Mouse (Mus musculus) c-Kit-positive CD71-negative TER-119-negative erythroid progenitor cells, embryonic 14.5 days (primary cell): Measurements from ENCODE around the gene Elf1.
"Not testable (repeated sequence)": the region's sequence is repeated elsewhere in the genome, so short reads cannot be mapped to it uniquely, and the experiment has no call there.

ENCODE experiments used
- DNase-seq: peaks from one replicate; pipeline ENCODE4 v3.0.0-alpha.2; 2013; ENCODE audit warnings: low read depth

The Elf1 gene

DNA sequence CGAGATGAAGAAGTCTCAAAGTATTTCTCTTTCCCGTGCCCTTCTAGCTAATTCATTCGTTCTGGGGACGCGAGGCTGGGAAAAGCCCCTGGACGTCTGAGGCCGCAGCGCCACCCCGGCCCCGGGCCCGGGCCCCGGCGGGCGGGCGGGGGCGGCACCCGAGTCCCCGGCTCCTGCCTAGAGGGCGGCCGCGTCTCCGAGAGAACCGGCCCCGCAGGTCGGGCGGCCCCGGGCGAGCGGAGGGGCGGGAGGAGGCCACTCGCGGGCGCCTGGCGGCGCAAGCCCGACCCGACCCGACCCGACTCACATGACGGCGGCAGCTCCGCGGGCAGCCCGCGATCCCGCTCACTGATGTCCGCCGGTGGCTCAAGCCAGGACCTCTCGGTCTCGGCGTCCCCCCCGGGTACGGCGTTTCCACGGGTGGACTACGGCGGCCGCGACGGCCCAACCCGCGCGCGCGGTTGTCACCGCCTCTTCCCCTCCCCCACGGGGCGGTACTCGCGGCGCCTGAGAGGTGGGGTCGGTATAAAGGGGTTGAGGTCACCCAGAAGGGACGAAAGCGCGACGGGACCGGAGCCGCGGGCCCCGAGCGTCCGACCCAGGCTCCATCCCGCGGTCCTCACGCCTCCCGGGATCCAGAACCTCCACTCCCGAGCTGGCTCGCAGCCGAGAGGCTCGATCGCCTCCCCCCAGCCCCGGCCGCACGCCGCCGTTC is at the start of gene Elf1:
Elf1 (plus strand) TSS at position 571 of the 715 bp plus-strand sequence.
- peak; percentile 73 for DNase-seq

DNA sequence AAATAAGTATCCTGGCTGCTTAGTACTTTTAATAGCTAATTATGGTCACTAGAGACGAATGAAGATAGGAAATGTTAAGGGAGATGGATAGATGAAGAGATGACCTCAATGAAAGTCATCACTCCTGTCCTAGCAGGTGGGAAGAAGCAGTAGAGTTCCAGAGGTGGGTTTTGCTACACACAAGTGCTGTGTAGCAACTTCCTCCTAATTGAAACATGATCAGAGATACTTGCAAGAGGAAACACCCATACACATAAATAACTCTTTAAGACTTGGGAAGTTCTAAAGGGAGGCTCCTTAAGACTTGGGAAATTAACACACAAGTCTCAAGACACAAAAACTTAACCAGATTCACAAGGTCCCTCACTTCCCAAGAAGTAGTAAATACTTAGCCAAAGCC is 46.9 kb upstream of the Elf1 start:
- no peak for DNase-seq

DNA sequence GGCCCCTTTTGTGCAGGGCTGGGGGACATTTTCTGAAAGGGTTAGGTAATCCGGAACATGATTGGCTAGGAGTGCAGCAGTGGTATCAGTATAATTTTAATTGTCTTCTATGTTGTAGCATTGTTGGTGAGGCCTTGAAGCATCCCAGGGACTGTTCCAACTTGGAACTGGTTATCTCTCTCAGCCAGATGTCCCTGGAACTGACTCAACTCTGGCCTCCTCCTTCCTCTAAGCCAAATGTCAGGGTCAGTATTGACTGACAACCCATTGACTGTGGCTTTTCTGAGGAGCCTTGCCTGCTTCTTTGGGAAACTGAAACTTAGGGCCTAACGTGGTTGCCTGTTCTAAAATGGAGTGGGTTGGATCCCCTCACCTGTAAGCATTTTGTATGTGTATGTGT is 40.3 kb upstream of the Elf1 start:
- DNase-seq = no peak

DNA sequence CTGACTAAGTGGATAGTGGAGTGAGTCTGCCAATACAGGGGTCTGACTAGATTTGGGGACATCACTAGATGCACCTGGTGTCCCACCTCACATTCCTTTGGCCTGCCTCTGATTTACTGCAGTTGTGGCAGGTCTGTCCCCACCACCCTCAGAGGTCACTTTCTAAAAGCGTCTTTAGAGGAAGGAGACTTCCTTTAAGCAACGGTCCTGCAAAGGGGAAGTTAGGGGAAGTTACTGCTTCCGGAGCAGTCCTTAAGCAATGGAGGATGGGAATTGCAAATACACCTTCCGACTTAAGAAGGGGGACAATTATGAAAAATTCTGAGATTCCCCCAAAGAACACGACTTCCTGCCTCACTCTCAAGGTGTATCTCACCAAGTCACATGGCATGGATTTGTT is 39.6 kb upstream of the Elf1 start:
- DNase-seq = no peak

DNA sequence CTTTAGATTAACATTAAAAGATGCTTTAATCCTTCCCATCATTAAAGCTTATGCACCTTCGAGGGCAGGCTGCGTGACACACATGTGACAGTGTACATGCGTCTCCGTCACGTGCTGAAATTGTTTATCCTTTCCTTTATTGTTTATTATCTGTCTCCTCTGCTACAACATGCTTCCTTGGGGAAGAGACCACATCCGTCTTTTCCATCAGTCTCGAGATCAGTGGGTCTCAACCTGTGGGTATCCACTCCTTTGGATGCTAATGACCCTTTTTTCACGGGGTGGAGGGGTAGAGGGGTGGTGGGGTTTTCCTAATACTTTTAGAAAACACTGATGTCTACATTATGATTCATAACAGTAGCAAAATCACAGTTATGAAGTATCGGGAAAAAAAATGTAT is 36.4 kb upstream of the Elf1 start:
- DNase-seq = no peak

DNA sequence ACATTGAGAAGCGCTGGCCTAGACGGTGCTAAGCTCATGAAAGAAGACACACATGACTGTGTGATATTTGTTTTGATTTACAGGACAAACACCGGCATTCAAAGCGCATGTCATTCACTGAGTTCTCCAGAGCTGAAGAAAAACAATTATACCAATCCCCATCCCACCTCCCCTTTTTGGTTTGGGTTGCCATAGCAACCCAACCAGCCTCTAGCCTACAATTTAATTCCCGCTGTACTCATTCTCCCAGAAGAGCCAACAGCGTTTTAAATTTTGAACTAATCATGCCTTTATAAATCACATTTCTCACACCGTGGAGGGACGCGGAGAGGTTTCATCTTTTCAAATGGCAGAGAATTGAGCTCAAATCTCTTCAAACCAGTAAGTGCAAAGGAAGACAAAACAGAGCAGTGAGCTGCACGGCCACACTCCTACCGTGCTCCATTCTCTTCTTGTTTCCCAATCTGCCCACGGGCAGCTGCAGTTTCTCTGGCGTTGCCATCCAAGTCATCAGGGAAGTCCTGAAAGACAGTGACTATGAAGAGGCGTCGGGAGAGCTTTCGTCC is 35.9 kb upstream of the Elf1 start:
- no peak for DNase-seq

DNA sequence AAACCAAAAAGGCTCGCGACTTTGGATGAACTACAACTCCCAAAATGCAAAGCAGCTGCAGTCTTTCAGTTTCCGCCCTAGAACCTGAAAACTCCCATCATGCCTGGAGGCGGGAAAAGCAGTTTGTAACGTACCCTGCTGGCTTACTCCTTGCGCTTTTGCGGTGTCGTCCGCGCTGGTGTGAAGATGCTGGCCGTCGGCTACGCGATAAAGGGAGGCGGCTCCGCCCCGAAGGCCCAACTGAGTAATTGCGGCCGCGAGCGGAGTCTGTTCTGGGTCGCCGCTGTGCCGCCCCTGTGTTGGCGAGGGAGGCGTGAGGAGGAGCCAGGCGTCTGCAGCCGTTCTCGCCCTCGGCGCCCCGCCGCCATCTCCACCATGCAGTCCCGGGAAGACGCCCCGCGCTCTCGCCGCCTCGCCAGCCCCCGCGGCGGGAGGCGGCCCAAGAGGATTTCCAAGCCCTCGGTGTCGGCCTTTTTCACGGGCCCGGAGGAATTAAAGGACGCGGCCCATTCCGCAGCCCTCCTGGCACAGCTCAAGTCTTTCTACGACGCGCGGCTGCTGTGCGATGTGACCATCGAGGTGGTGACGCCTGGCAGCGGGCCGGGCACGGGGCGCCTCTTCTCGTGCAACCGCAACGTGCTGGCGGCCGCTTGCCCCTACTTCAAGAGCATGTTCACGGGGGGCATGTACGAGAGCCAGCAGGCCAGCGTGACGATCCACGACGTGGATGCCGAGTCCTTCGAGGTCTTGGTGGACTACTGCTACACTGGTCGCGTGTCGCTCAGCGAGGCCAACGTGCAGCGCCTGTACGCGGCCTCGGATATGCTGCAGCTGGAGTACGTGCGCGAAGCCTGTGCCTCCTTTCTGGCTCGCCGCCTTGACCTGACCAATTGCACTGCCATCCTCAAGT is 29.1 kb upstream of the Elf1 start, which contains the start of gene Kbtbd6:
Kbtbd6 (plus strand) TSS at position 155 of the 910 bp plus-strand sequence.
- peak; percentile 89 for DNase-seq

DNA sequence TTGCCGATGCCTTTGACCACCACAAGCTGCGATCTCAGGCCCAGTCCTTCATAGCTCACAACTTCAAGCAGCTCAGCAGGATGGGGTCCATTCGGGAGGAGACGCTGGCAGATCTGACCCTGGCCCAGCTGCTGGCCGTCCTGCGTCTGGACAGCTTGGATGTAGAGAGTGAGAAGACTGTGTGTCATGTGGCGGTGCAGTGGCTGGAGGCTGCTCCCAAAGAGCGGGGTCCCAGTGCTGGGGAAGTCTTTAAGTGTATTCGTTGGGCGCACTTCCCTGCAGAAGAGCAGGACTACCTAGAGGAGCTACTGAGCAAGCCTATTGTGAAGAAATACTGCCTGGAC is 28.4 kb upstream of the Elf1 start:
- DNase-seq = not testable (repeated sequence)

DNA sequence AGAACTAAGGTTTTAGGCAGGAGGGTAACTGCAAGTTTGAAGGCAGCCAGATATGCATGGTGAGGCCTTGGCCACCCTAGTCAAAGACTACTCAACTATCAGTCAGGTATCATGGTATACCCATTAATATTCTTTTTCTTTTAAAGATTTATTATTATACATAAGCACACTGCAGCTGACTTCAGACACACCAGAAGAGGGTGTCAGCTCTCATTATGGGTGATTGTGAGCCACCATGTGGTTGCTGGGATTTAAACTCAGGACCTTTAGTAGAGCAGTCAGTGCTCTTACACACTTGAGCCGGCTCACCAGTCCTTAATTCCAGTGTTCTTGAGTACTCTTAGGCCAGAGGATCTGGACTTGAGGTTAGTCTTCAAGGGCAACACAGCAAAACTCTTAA is 20.6 kb upstream of the Elf1 start:
- DNase-seq = no peak

DNA sequence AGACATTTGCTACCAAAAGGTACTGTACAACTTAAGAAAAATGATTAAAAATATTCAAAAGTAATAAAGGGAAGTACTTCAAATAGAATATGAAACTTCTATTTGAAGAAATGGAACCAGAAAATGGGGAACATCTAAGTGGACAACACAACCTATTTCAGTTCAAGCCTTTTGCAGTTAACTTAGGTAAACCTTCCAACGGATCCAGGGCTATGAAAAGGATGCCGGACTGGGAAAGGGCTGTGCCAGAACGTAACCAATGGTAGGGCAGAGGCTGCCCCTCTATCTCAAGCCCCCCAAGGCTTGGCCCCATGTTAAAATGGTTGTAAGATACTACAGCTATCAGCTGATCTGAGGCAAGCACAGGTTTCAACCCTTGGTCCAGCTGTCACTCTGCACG is 20.0 kb upstream of the Elf1 start:
- DNase-seq = no peak

DNA sequence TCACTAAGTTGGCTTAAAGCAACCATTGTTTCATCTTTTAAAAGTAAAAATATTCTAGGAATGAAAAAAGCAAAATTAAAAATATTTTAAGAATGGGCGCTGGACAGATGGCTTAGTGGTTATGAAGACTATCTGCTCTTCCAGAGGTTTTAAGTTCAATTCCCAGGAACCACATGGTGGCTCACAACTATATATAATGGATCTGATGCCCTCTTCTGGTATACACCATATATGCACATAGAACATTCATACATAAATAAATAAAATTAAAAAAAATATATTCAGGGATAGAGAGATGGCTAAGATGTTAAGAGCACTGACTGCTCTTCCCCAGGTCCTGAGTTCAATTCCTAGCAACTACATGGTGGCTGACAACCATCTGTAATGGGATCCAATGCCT is 15.4 kb upstream of the Elf1 start:
- no peak for DNase-seq

DNA sequence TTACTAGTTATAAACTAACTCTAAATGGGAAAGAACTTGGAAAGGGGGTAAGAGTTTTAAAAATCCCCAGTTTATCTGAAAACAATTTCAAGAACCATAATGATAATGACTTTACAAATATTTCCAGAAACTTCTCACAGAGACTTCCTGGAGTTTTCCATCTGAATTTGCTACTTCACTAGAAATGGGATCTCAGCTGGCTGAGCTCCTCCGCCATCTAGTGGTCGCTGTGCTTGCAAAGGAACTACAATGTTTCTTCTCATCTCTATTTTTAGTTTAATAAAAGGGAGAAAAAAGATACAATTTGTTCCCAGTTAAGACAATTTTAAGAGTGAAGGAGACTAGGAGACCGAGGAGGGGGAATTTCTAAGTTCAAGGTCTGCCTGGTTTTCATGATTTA is 13.4 kb upstream of the Elf1 start:
- no peak for DNase-seq

DNA sequence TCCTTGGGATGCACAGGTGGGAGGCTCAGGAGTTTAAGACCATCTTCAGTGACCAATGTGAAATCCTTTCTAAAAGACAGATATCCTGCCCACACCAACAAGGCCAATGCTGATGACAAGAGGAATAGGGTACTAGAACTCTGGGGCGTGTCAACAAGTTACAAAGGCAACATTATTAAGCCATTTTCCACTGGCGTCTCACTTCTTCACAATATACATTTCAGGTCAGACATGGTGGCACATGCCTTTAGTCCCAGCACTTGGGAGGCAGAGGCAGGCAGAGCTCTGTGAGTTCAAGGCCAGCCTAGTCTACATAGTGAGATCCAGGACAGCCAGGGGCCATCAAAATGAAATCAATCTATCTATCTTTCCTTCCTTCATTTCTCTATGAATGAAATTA is 7.6 kb upstream of the Elf1 start:
- DNase-seq = no peak

DNA sequence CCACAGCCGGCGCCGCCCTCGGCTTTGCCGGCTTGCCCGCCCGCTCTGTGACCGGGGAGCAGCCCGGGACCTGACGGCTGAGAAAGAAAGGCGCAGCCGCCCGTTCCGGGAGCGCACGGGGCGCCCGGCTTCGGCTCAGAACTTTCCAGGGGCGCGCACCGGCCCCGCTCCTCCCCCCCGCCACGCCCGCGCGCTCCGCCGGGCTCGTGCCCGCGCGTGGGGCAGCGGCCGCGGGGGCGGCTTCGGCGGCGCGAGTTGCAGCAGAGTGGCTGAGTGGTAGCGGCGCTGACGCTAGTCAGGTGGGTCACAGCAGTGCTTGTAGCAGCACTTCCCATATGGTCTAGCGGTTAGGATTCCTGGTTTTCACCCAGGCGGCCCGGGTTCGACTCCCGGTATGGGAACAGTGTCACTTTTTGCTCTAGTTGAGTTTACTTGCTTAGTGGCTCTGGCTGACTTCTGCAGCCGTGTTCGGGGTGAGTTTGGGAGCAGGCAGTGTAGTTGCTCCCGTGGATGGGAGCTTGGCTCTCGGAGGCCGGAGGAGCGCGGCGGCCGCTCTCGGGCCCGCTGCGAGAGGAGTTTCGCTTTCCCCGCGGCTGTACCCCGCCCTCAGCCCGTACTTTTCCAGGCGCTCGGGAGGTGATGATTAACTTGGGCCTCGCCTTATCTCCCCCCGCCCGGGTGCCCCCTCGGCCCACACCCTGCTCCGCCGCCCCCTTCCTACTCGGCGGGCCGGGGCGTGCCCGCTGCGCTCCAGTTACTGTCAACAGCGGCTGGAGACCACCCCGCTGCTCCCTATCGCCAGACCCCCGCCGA is 551 bp downstream of the Elf1 start, which contains the start of gene Wbp4:
Wbp4 (minus strand) TSS at position 182 of the 813 bp plus-strand sequence.
- peak; percentile 73 for DNase-seq

DNA sequence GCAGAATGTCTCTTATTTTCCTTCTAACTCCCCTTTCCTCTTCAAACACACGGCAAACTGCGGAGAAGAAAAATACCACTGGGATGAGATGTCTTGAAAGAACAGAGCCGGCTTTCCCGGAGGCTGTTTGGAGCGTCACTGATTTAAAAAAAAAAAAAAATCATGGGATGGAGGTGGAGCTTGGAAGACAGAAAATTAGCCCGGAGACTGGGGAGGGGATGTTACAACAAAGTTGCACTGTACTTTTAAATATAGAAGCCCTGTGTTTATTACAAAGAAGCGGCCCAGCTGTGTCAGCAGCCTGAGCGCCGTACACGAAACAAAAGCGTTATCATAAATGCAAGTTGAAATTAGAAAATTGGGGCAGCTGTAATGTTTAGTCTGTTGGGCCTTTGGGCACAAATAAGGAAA is 1.3 kb downstream of the Elf1 start:
- DNase-seq = no peak

DNA sequence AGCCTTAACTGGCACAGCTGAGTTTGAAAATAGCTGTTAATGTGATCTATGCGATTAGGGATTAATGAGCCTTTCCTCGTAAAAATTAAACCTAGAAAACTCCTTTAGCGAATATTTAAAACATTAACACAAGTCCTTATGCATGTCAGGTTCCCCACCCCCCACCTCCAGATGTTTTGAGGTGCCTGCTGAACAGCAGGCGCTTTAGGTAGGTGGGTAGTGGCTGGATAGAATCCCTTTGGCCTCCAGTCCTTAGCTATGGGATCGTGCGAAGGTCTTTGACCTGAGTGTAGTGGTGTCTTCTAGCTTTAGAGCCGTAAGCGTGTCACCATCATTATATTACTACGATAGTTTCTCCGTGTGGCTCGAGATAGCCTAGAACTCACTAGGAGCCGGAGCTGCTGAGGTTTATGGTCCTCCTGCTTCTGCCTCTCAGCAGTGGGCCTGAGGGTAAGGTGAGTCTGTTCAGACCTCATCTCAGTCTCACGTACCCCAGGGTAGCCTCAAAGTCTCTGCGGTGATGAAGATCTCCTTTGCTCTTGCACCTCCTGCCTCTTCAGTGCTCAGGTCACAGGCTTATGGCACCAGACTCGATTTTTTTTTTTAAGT is 1.9 kb downstream of the Elf1 start:
- no peak for DNase-seq

DNA sequence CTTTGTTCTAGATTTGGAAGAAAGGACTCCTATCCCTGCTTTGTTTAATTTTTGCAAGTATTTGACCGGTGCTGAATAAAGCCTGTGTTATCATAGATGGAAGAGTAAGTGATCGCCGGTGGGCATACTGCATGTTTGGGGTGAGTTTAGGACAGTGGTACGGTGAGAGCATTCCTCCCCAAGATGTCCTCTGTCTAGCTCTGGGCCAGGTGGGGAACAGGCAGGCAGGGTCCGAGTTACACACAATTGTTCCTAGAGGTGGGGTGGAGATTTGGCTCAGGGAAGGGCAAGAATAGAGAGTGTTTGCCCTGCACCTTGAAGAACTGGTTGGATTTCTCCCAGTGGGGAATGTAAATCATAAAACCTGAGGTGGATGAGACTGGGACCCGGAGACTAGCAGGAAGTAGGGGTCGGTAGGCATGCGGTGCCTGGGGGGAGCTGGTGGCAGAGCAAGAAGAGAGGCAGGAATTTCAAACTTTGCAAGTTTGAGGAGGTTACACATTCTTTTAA is 2.7 kb downstream of the Elf1 start:
- no peak for DNase-seq

DNA sequence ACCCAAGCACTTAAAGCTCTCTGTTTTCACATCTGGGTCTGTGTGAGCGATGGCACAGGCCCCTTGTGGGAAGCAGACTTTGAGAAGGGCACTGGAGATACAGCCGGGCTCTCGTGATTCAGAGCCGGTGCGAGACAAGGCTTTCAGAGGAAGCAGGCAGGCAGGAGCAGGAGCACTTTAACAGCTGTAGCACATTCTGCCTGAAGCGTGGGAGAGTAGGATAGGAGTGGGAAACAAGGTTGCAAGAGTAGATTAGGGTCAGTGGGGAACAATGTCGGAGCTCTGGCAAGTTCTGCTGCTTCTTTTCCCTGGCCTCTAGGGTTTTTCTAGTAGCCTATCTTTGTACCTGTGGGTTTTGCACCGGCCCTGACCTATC is 5.6 kb downstream of the Elf1 start:
- DNase-seq = no peak

DNA sequence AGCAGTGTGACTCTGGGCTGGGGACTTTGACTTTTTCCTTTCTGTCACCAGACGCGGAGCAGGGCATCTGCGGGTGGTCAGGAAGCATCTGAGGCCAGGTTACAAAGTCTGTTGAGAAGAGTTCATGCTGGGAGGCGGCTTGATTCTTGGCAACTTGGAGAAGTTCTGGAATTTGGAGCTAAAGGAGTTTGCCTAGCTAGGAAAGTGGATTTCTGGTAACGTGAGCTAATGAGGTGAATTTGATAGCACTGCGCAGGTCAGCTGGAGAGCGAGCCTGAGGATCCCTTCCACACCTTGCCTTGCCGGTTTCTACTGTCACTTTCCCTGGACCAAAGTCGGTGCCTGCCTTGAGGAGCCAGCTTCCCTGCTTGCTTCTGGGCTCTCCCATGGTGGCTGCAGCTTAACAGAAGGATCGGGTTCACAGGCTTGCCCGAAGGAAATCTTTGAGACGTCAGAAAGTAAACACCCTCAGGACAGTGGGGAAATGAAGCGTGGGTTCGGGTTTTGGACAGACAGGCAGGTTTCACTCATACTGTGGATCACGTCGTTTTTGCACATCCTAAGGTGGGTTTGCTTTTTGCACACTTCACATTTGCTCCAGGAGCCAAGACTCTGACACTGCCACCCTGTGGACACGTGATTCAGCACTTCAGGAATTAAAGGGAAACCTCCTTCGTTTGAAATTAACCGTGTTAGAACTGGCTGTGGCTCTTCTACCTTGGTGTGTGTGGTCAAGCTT is 6.2 kb downstream of the Elf1 start:
- DNase-seq = no peak

DNA sequence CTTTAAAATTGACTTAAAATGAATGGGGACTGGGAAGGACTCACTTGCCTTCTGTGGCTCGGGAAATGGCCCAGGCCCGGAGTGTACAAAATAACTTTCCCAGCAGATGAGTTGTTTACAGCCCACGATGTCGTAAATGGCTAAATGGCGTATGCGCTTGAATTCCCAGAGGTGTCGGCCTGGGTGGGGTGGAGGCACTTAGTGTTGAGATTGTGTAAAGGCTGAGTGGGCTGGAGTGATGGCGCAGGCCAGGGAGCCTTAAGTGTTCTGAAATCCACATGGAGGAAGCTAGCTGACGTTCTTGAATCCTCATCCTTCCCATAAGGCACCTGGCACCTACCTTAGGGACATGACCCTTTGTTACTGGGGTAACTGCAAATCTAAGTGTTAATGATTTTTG is 7.5 kb downstream of the Elf1 start:
- no peak for DNase-seq

DNA sequence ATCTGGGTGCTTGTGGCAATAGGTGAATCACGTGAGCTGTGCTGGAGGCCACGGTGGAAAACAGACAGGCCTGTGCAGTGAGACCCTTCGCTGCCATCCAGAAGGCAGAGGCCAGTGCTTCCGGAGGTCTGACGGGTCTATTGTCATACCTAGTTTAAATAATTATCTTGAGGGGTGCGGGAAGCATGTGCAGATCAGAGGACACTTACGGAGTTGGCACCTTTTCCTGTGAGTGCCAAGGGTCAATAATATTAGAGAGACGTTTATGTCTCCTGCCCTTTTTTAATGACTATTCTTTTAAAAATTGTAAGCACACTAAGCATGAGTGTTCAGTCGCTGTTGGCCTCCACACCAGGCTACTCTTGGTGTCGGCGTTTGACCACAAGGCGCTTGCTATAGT is 8.2 kb downstream of the Elf1 start:
- DNase-seq = no peak
